Mouse (Mus musculus) forebrain, embryonic 11.5 days (tissue): Measurements from ENCODE around the gene Myb. TPM values are rescaled to one million over a fixed set of nuclear protein-coding genes. Genes with fewer than 3 reads are reported as not detected.
A peak's percentile ranks its signal among the peaks of the same experiment; 100 is the strongest.
"Not testable (repeated sequence)": the region's sequence is repeated elsewhere in the genome, so short reads cannot be mapped to it uniquely, and the experiment has no call there.

Experiments
- ATAC-seq: fragments of 200-750 bp; cut with Nextera tagmentation; replicated peaks from 2 replicates; pipeline ENCODE4 v1.8.0; 2017; ENCODE audit warnings: moderate TSS enrichment; ENCODE audit not compliant: low FRiP score
- DNase-seq: peaks from one replicate; pipeline ENCODE4 v3.0.0-alpha.2; 2017; ENCODE audit warnings: low spot score
- H3K27ac ChIP-seq: fragments of 300-500 bp; sonication (generic); 2 replicates; pipeline ENCODE4 v1.5.1; 2014; ENCODE audit warnings: low read depth, low read length
- H3K27me3 ChIP-seq: fragments of 300-500 bp; sonication (generic); 2 replicates; pipeline ENCODE4 v1.6.1; 2014; ENCODE audit warnings: mild to moderate bottlenecking, low read length, mixed read lengths; ENCODE audit not compliant: control insufficient read depth, insufficient read depth
- H3K36me3 ChIP-seq: fragments of 300-500 bp; sonication (generic); 2 replicates; pipeline ENCODE4 v1.6.1; 2014; ENCODE audit warnings: mild to moderate bottlenecking, low read length, moderate library complexity, mixed read lengths; ENCODE audit not compliant: control insufficient read depth, insufficient read depth
- H3K4me1 ChIP-seq: fragments of 300-500 bp; sonication (generic); replicated peaks from 2 replicates; pipeline ENCODE4 v1.6.1; 2014; ENCODE audit warnings: low read length, mixed read lengths; ENCODE audit not compliant: control insufficient read depth, insufficient read depth
- H3K4me2 ChIP-seq: fragments of 300-500 bp; sonication (generic); 2 replicates; pipeline ENCODE4 v1.6.1; 2014; ENCODE audit warnings: low read depth, mild to moderate bottlenecking, low read length, moderate library complexity, mixed read lengths; ENCODE audit not compliant: severe bottlenecking
- H3K4me3 ChIP-seq: fragments of 300-500 bp; sonication (generic); 2 replicates; pipeline ENCODE4 v1.5.1; 2014; ENCODE audit warnings: low read depth, low read length
- H3K9ac ChIP-seq: fragments of 300-500 bp; sonication (generic); 2 replicates; pipeline ENCODE4 v1.6.1; 2014; ENCODE audit warnings: low read length
- H3K9me3 ChIP-seq: fragments of 300-500 bp; sonication (generic); 2 replicates; pipeline ENCODE4 v1.6.1; 2016; ENCODE audit warnings: low read length, mixed read lengths; ENCODE audit not compliant: control insufficient read depth
- WGBS: fragments of 180-500 bp; shearing (Covaris S2); extraction: QIAGEN DNeasy Blood & Tissue Kit; methylation state at CpG from one replicate; pipeline ENCODE4 v1.1.7; 2014; 5-methylcytosine and 5-hydroxymethylcytosine counted together
- polyA plus RNA-seq: library from polyadenylated mRNA; unstranded; fragments of >200 nt; fragmentation: Nextera tagmentation; extraction: Ambion mirVana; gene quantifications from 2 replicates; pipeline ENCODE4 v1.2.1, GENCODE M21; 2014

Gene Myb
- polyA plus RNA-seq, 1 experiment from 2014 or later, result 8.9 TPM

- no peak overlapping the region for H3K4me3 ChIP-seq
- no peaks in the 10 kb centered on the region for H3K9me3 ChIP-seq
- no peaks in the 10 kb centered on the region; the same call in 1 of the 2 replicates for H3K4me1 ChIP-seq
- 87% methylated on average over 4 of the region's 4 CpGs for WGBS
- peaks cover 4% of the 10 kb centered on the region; the same call in 1 of the 2 replicates for H3K36me3 ChIP-seq
- DNase-seq (no peak), ATAC-seq (no peak)
- no peak overlapping the region for H3K4me2 ChIP-seq
- peaks cover 7% of the 10 kb centered on the region; the same call in 1 of the 2 replicates for H3K27me3 ChIP-seq
- H3K27ac ChIP-seq, result no peak overlapping the region
- no peak overlapping the region for H3K9ac ChIP-seq
Observed at GRCm38 (mm10) chr10:21153433-21153832, 7.4 kb downstream of the Myb start.

- Histone ChIP-seq H3K27me3 (peaks cover under 1% of the 10 kb centered on the region; the same call in 1 of the 2 replicates), H3K27ac (no peak overlapping the region), H3K4me3 (no peak overlapping the region), H3K36me3 (peaks cover 4% of the 10 kb centered on the region; the same call in 1 of the 2 replicates), H3K9ac (no peak overlapping the region), H3K9me3 (no peaks in the 10 kb centered on the region), H3K4me1 (no peaks in the 10 kb centered on the region; the same call in 1 of the 2 replicates), H3K4me2 (no peak overlapping the region)
- no peak for DNase-seq
- no peak for ATAC-seq
- WGBS, result 96% methylated on average over 5 of the region's 5 CpGs
Observed at GRCm38 (mm10) chr10:21152812-21153211, 8.0 kb downstream of the Myb start.

- no peak overlapping the region for H3K4me2 ChIP-seq
- H3K27ac ChIP-seq, result no peak overlapping the region
- peaks cover 4% of the 10 kb centered on the region; the same call in 1 of the 2 replicates for H3K36me3 ChIP-seq
- no peak overlapping the region for H3K9ac ChIP-seq
- no peaks in the 10 kb centered on the region for H3K9me3 ChIP-seq
- no peaks in the 10 kb centered on the region for H3K27me3 ChIP-seq
- DNase-seq, result no peak
- no peak for ATAC-seq
- H3K4me3 ChIP-seq, result no peak overlapping the region
- H3K4me1 ChIP-seq, result no peaks in the 10 kb centered on the region
Observed at GRCm38 (mm10) chr10:21151320-21151719, 9.5 kb downstream of the Myb start.

- H3K9me3 ChIP-seq, H3K9ac ChIP-seq, H3K36me3 ChIP-seq, H3K27me3 ChIP-seq, DNase-seq, H3K4me2 ChIP-seq, ATAC-seq, H3K27ac ChIP-seq, H3K4me1 ChIP-seq, H3K4me3 ChIP-seq: not testable (repeated sequence)
- 92% methylated on average over 6 of the region's 6 CpGs for WGBS
Observed at GRCm38 (mm10) chr10:21149945-21150344, 10.8 kb downstream of the Myb start.

GRCm38 (mm10) chr10:21146719-21147118 lies 14.1 kb downstream of the Myb start:
- Histone ChIP-seq H3K4me1 (0 out of 2 replicates have a peak, but pooled peaks cover 2% of the 10 kb centered on the region), H3K27me3 (no peaks in the 10 kb centered on the region), H3K36me3 (no peaks in the 10 kb centered on the region), H3K4me2 (no peak overlapping the region), H3K9me3 (no peaks in the 10 kb centered on the region), H3K4me3 (no peak overlapping the region), H3K9ac (no peak overlapping the region), H3K27ac (no peak overlapping the region)
- no peak for ATAC-seq
- DNase-seq, result no peak
- WGBS, result 94% methylated on average over 1 of the region's 1 CpGs

- Histone ChIP-seq H3K4me3 (no peak overlapping the region), H3K4me1 (0 out of 2 replicates have a peak, but pooled peaks cover 2% of the 10 kb centered on the region), H3K9ac (no peak overlapping the region), H3K27ac (no peak overlapping the region), H3K27me3 (no peaks in the 10 kb centered on the region), H3K9me3 (no peaks in the 10 kb centered on the region), H3K36me3 (no peaks in the 10 kb centered on the region), H3K4me2 (no peak overlapping the region)
- WGBS, result 83% methylated on average over 2 of the region's 2 CpGs
- ATAC-seq (no peak), DNase-seq (no peak)
Observed at GRCm38 (mm10) chr10:21146263-21146662, 14.5 kb downstream of the Myb start.

GRCm38 (mm10) chr10:21144627-21145504 lies 15.9 kb downstream of the Myb start:
- H3K36me3 ChIP-seq, result no peaks in the 10 kb centered on the region
- no peak overlapping the region for H3K27ac ChIP-seq
- WGBS, result 25% methylated on average over 27 of the region's 27 CpGs
- DNase-seq, result peak; percentile 86
- peak overlapping the region; percentile 31 for H3K4me3 ChIP-seq
- peak; percentile 91 for ATAC-seq
- no peaks in the 10 kb centered on the region for H3K9me3 ChIP-seq
- H3K4me1 ChIP-seq, result 0 out of 2 replicates have a peak, but pooled peaks cover 2% of the 10 kb centered on the region
- H3K4me2 ChIP-seq, result peak overlapping the region; percentile 47
- peak overlapping the region; percentile 38 for H3K9ac ChIP-seq
- H3K27me3 ChIP-seq, result no peaks in the 10 kb centered on the region

GRCm38 (mm10) chr10:21135297-21135696 lies 25.5 kb downstream of the Myb start:
- H3K4me3 ChIP-seq, result no peak overlapping the region
- no peak overlapping the region for H3K27ac ChIP-seq
- no peaks in the 10 kb centered on the region for H3K27me3 ChIP-seq
- no peak for ATAC-seq
- no peak overlapping the region for H3K9ac ChIP-seq
- no peak for DNase-seq
- no peaks in the 10 kb centered on the region for H3K4me1 ChIP-seq
- H3K4me2 ChIP-seq, result no peak overlapping the region
- no peaks in the 10 kb centered on the region for H3K9me3 ChIP-seq
- WGBS, result 94% methylated on average over 8 of the region's 8 CpGs
- H3K36me3 ChIP-seq, result peaks cover 7% of the 10 kb centered on the region
